Mouse (Mus musculus) cortical plate, adult 2 months (tissue): ENCODE measurements around the gene Igf2bp1.

Source experiments
- CTCF ChIP-seq: fragments of 200-500 bp; IDR thresholded peaks from 2 replicates; pipeline ENCODE4 v1.5.1; 2011; ENCODE audit warnings: mild to moderate bottlenecking, control low read depth, low read length; ENCODE audit not compliant: insufficient read depth; ENCODE audit errors: extremely low read depth
- POLR2A ChIP-seq: fragments of 200-500 bp; IDR thresholded peaks from 2 replicates; pipeline ENCODE4 v1.6.1; 2011; ENCODE audit warnings: mild to moderate bottlenecking, low read length, control low read depth; ENCODE audit not compliant: insufficient read depth; ENCODE audit errors: extremely low read depth

DNA sequence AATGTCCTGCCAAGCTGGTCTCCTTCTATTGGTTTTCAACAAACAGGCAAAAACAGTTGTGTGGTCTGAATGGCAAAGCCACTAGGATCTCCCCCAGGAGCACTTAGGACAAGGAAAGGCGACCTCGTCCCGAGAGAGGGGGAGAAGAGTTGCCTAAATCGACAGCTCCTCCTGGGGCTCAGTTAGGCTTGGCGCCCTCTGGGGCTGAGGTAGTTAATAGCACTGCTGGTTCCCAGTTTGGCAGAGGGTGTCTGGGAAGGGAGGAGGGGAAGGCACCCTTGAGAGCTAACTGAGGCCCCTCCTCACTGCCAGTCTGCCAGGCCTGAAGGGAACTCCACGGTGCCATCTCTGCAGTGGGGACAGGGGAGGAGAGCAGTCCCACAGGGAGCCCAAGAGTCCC, 46.6 kb downstream of the Igf2bp1 start:
- TF ChIP-seq CTCF (no peak), POLR2A (no peak)
